Mouse (Mus musculus) left cerebral cortex, postnatal 36 days (tissue): ENCODE results near the gene Erich6. TPM values are rescaled to one million over a fixed set of nuclear protein-coding genes. Genes with fewer than 3 reads are reported as not detected.

Source experiments
- DNase-seq, 2 experiments: peaks; one replicate each; pipeline ENCODE4 v3.0.0; 2021 to 2022; ENCODE audit warnings: low spot score in 2 of 2, mixed read lengths in 1 of 2
- intact Hi-C: fragments of 180-260 bp; cut with DNase I; formaldehyde crosslinking; loops from one replicate; pipeline ENCODE4 v1.15.1; 2025
- total RNA-seq, 2 experiments: library from RNA; stranded (reverse); gene quantifications; 2 replicates each; pipeline ENCODE4 v1.2.3; 2021

Gene Erich6
- total RNA-seq, 2 experiments from 2014 or later, result 0.89 to 1.9 TPM

GRCm38 (mm10) chr3:58570821-58571220 lies 66.2 kb downstream of the Erich6 start:
- DNase-seq, result no peak
- intact Hi-C loops, result loop anchor here (10.0 kb wide), 1 partner anchor 124 kb away; the partner anchor contains the start of gene Siah2

Other genes starting within 250 kb of the Erich6 start
- 10 to 100 TPM; 35.9 to 36.8 TPM for gene Tsc22d2, start 222.5 kb downstream of the Erich6 start, total RNA-seq
- 10 to 100 TPM; 42.5 to 45.7 TPM for gene Eif2a, start 111.4 kb downstream of the Erich6 start, total RNA-seq
- gene Serp1, start 111.3 kb downstream of the Erich6 start, total RNA-seq, result 10 to 100 TPM; 20.8 to 22.4 TPM
- gene Selenot, start 60.6 kb downstream of the Erich6 start, total RNA-seq, result 100 to 1,000 TPM; 138 to 142 TPM
- 10 to 100 TPM; 16.5 to 22.6 TPM for gene Siah2, start 55.2 kb upstream of the Erich6 start, total RNA-seq
- 1 to 10 TPM; 2.0 to 3.4 TPM for gene Mindy4b-ps, start 185.1 kb upstream of the Erich6 start, total RNA-seq
- under 1 TPM; 0.77 to 0.99 TPM for gene Clrn1, start 248.1 kb upstream of the Erich6 start, total RNA-seq